Mouse (Mus musculus): ENCODE data around the gene Svbp. TPM values are rescaled to one million over a fixed set of nuclear protein-coding genes. Genes with fewer than 3 reads are reported as not detected.

Svbp gene
- polyA plus RNA-seq, 1 experiment from 2014 or later = 301 TPM

- no peak for ATAC-seq
- Histone ChIP-seq H3K4me3 (ENCODE audit: low read depth, low read length) (no peak overlapping the region), H3K9ac (ENCODE audit: low read length) (no peak overlapping the region), H3K9me3 (replicated peaks; ENCODE audit: control insufficient read depth, low read length) (no peaks in the 10 kb centered on the region), H3K36me3 (ENCODE audit: control insufficient read depth, insufficient read depth, low read length) (peaks cover 40% of the 10 kb centered on the region), H3K4me1 (ENCODE audit: control insufficient read depth, insufficient read depth, low read length) (no peaks in the 10 kb centered on the region), H3K27me3 (replicated peaks; ENCODE audit: control insufficient read depth, insufficient read depth, low read length) (no peaks in the 10 kb centered on the region), H3K4me2 (ENCODE audit: low read length) (no peak overlapping the region), H3K27ac (ENCODE audit: low read depth, low read length) (no peak overlapping the region)
- 80% methylated on average over 9 of the region's 9 CpGs for WGBS
- peak; percentile 8 for DNase-seq (ENCODE audit: low spot score)
Observed at GRCm38 (mm10) chr4:119245961-119246360, 50.9 kb downstream of the Svbp start.

DNA sequence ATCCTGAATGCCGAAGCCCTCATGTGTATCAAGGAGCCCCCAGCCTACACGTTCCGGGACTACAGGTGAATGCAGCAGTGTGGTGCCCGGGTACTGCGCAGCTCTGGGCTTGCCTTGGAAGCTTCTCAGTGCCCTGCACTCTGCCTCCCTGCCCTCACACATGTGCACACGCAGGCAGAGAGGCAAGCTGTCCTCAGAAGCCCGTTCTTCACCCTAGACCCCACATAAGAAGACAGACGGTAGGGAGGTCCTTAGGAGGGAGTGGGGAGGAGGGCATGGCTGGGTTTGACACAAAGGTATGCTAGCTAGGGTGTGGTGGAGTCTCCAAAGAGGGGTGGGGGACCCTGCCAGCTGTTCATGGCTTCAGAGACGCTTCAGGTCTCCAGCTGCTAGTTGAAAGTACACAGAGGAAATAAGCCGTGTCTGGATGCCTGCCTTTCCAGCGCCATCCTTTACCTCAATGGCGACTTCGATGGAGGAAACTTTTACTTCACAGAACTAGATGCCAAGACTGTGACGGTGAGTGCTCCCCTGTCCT, 51.7 kb downstream of the Svbp start:
- Histone ChIP-seq H3K9me3 (replicated peaks; ENCODE audit: control insufficient read depth, low read length) (no peaks in the 10 kb centered on the region), H3K4me1 (ENCODE audit: control insufficient read depth, insufficient read depth, low read length) (no peaks in the 10 kb centered on the region), H3K36me3 (ENCODE audit: control insufficient read depth, insufficient read depth, low read length) (peaks cover 33% of the 10 kb centered on the region), H3K9ac (ENCODE audit: low read length) (no peak overlapping the region), H3K4me2 (ENCODE audit: low read length) (no peak overlapping the region), H3K27me3 (replicated peaks; ENCODE audit: control insufficient read depth, insufficient read depth, low read length) (no peaks in the 10 kb centered on the region), H3K27ac (ENCODE audit: low read depth, low read length) (no peak overlapping the region), H3K4me3 (ENCODE audit: low read depth, low read length) (no peak overlapping the region)
- no peak for ATAC-seq
- DNase-seq (ENCODE audit: low spot score) = no peak
- WGBS = 75% methylated on average over 14 of the region's 14 CpGs

- no peak overlapping the region for H3K4me2 ChIP-seq (ENCODE audit: low read length)
- H3K27me3 ChIP-seq (replicated peaks; ENCODE audit: control insufficient read depth, insufficient read depth, low read length) = no peaks in the 10 kb centered on the region
- H3K9me3 ChIP-seq (replicated peaks; ENCODE audit: control insufficient read depth, low read length) = no peaks in the 10 kb centered on the region
- peaks cover 24% of the 10 kb centered on the region for H3K36me3 ChIP-seq (ENCODE audit: control insufficient read depth, insufficient read depth, low read length)
- H3K27ac ChIP-seq (ENCODE audit: low read depth, low read length) = peak overlapping the region; percentile 52; the same call in 1 of the 2 replicates
- H3K4me1 ChIP-seq (ENCODE audit: control insufficient read depth, insufficient read depth, low read length) = no peaks in the 10 kb centered on the region
- 25% methylated on average over 13 of the region's 13 CpGs for WGBS
- ATAC-seq (peak; percentile 82), DNase-seq (ENCODE audit: low spot score) (peak; percentile 80)
- no peak overlapping the region for H3K9ac ChIP-seq (ENCODE audit: low read length)
- no peak overlapping the region for H3K4me3 ChIP-seq (ENCODE audit: low read depth, low read length)
Observed at GRCm38 (mm10) chr4:119247462-119248235, 52.5 kb downstream of the Svbp start.

DNA sequence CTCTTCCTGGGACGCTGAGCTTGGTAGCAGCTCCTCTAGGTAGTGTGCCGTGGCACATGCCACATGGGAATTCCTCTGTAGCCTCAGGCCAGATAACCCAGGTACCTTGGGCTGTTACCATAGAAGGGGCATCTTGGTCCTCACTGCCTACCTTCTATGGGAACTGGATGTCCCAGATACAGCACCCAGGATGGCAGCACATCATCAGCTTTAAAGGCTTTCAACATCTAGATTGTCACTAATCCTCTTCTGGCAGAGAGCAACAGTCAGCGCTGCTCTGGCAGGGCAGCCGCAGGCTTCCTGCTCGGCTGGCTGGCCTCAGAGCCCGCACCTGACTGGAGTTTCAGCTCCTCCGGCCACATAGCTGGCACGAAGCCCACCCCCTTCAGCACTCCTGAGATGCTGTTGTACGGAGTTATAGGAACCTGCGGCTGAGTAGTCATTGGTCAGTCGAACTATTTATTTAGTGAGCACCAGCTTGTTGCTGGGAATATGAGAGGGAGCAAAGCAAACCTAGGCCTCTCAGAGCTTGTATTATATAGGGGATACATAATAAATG, 53.4 kb downstream of the Svbp start:
- no peaks in the 10 kb centered on the region for H3K27me3 ChIP-seq (replicated peaks; ENCODE audit: control insufficient read depth, insufficient read depth, low read length)
- no peak overlapping the region for H3K4me2 ChIP-seq (ENCODE audit: low read length)
- no peak for DNase-seq (ENCODE audit: low spot score)
- H3K36me3 ChIP-seq (ENCODE audit: control insufficient read depth, insufficient read depth, low read length) = peaks cover 19% of the 10 kb centered on the region
- H3K9me3 ChIP-seq (replicated peaks; ENCODE audit: control insufficient read depth, low read length) = no peaks in the 10 kb centered on the region
- 81% methylated on average over 11 of the region's 11 CpGs for WGBS
- no peak overlapping the region for H3K27ac ChIP-seq (ENCODE audit: low read depth, low read length)
- ATAC-seq = no peak
- no peak overlapping the region for H3K4me3 ChIP-seq (ENCODE audit: low read depth, low read length)
- no peak overlapping the region for H3K9ac ChIP-seq (ENCODE audit: low read length)
- H3K4me1 ChIP-seq (ENCODE audit: control insufficient read depth, insufficient read depth, low read length) = no peaks in the 10 kb centered on the region

Other genes starting within 250 kb of the Svbp start
- gene Lao1, start 233.7 kb upstream of the Svbp start, polyA plus RNA-seq (2014; fragmentation: Nextera tagmentation; extraction: Ambion mirVana) = 0.11 and 0.42 TPM in 2 replicates
- 85.3 and 96.7 TPM in 2 replicates for gene Slc2a1, start 86.6 kb upstream of the Svbp start, polyA plus RNA-seq (2014; fragmentation: Nextera tagmentation; extraction: Ambion mirVana)
- 4.2 and 4.3 TPM in 2 replicates for gene Zfp691, start 21.1 kb upstream of the Svbp start, polyA plus RNA-seq (2014; fragmentation: Nextera tagmentation; extraction: Ambion mirVana)
- 0.41 and 0.94 TPM in 2 replicates for gene Ermap, start 5.3 kb upstream of the Svbp start, polyA plus RNA-seq (2014; fragmentation: Nextera tagmentation; extraction: Ambion mirVana)
- 0.22 and 0.48 TPM in 2 replicates for gene Tmem269, start 22.9 kb downstream of the Svbp start, polyA plus RNA-seq (2014; fragmentation: Nextera tagmentation; extraction: Ambion mirVana)
- gene AU022252, start 37.4 kb downstream of the Svbp start, polyA plus RNA-seq (2014; fragmentation: Nextera tagmentation; extraction: Ambion mirVana) = 25.5 and 28.8 TPM in 2 replicates
- gene P3h1, start 37.6 kb downstream of the Svbp start, polyA plus RNA-seq (2014; fragmentation: Nextera tagmentation; extraction: Ambion mirVana) = 8.0 and 9.5 TPM in 2 replicates
- 0.13 and 0.35 TPM in 2 replicates for gene Cldn19, start 60.1 kb downstream of the Svbp start, polyA plus RNA-seq (2014; fragmentation: Nextera tagmentation; extraction: Ambion mirVana)
- 963 and 964 TPM in 2 replicates for gene Ybx1, start 99.3 kb downstream of the Svbp start, polyA plus RNA-seq (2014; fragmentation: Nextera tagmentation; extraction: Ambion mirVana)
- gene Ppih, start 125.2 kb downstream of the Svbp start, polyA plus RNA-seq (2014; fragmentation: Nextera tagmentation; extraction: Ambion mirVana) = 84.1 and 95.8 TPM in 2 replicates
- gene Ccdc30, start 220.2 kb downstream of the Svbp start, polyA plus RNA-seq (2014; fragmentation: Nextera tagmentation; extraction: Ambion mirVana) = 14.0 and 14.4 TPM in 2 replicates
- 17.1 and 23.0 TPM in 2 replicates for gene Ppcs, start 227.1 kb downstream of the Svbp start, polyA plus RNA-seq (2014; fragmentation: Nextera tagmentation; extraction: Ambion mirVana)
- gene Zmynd12, start 227.5 kb downstream of the Svbp start, polyA plus RNA-seq (2014; fragmentation: Nextera tagmentation; extraction: Ambion mirVana) = 0.30 and 0.38 TPM in 2 replicates

Measured in forebrain, embryonic 14.5 days (tissue).